In genomic region chr7:35215225-35215624, GRCm38 (mm10) we compare ENCODE assay signal across 7 mouse cellular contexts. TPM values are rescaled to one million over a fixed set of nuclear protein-coding genes. Genes with fewer than 3 reads are reported as not detected.
A peak's percentile ranks its signal among the peaks of the same experiment; 100 is the strongest.
DNase-seq lines count a peak whose midpoint lies in the region; ATAC-seq and TF ChIP-seq lines count a peak whose summit lies in the region.

TSS of gene Lrp3 (minus strand) at chr7:35215498.

- H3K27me3 ChIP-seq in embryonic facial prominence, embryonic 10.5 days (replicated peaks; ENCODE audit: low read depth, poor library complexity, severe bottlenecking), result peaks cover 13% of the 10 kb centered on the region
- no peaks in the 10 kb centered on the region for H3K27me3 ChIP-seq in heart, adult 2 months (ENCODE audit: control insufficient read depth, insufficient read depth, low read length)
- H3K27me3 ChIP-seq in limb, embryonic 13.5 days, result peaks cover 8% of the 10 kb centered on the region; the same call in 1 of the 2 replicates
- no peaks in the 10 kb centered on the region for H3K27me3 ChIP-seq in midbrain, embryonic 16.5 days (ENCODE audit: control insufficient read depth, insufficient read depth, low read depth, low read length)
- no peaks in the 10 kb centered on the region for H3K27me3 ChIP-seq in testis, adult 2 months (ENCODE audit: control insufficient read depth, insufficient read depth, low read length)

- ATAC-seq in limb, embryonic 13.5 days (ENCODE audit: low FRiP score, low read depth), result peak; percentile 92
- ATAC-seq in midbrain, embryonic 16.5 days, result peak; percentile 91

- no peak for TF ChIP-seq CTCF in heart, adult 2 months (IDR thresholded peaks at IDR 0.05)
- no peak for TF ChIP-seq CTCF in testis, adult 2 months (IDR thresholded peaks at IDR 0.05; ENCODE audit: control insufficient read depth, insufficient read depth, insufficient replicate concordance, low read depth, low read length)

- H3K79me2 ChIP-seq in heart, adult 2 months (replicated peaks; ENCODE audit: control insufficient read depth, insufficient read depth, low read length), result no peaks in the 10 kb centered on the region

- WGBS in embryonic facial prominence, embryonic 10.5 days, result 1% methylated on average over 53 of the region's 53 CpGs
- under 1% methylated on average over 50 of the region's 53 CpGs for WGBS in heart, adult 2 months
- WGBS in limb, embryonic 13.5 days, result under 1% methylated on average over 43 of the region's 53 CpGs
- under 1% methylated on average over 49 of the region's 53 CpGs for WGBS in midbrain, embryonic 16.5 days

- peaks cover 30% of the 10 kb centered on the region for H3K4me1 ChIP-seq in embryonic facial prominence, embryonic 10.5 days
- H3K4me1 ChIP-seq in heart, adult 2 months (ENCODE audit: control insufficient read depth, insufficient read depth, low read length), result no peaks in the 10 kb centered on the region
- H3K4me1 ChIP-seq in limb, embryonic 13.5 days, result peaks cover 15% of the 10 kb centered on the region
- peaks cover 12% of the 10 kb centered on the region for H3K4me1 ChIP-seq in midbrain, embryonic 16.5 days (ENCODE audit: control insufficient read depth, insufficient read depth, low read length)
- peaks cover 8% of the 10 kb centered on the region for H3K4me1 ChIP-seq in testis, adult 2 months (ENCODE audit: control insufficient read depth, insufficient read depth, low read length)

- no peak for TF ChIP-seq EP300 in heart, adult 2 months (IDR thresholded peaks at IDR 0.05; ENCODE audit: insufficient read depth, low read depth, low read length)

- H3K36me3 ChIP-seq in embryonic facial prominence, embryonic 10.5 days (replicated peaks), result peaks cover 31% of the 10 kb centered on the region
- no peaks in the 10 kb centered on the region for H3K36me3 ChIP-seq in heart, adult 2 months (ENCODE audit: control insufficient read depth, insufficient read depth, low read length)
- H3K36me3 ChIP-seq in limb, embryonic 13.5 days, result peaks cover 22% of the 10 kb centered on the region
- peaks cover 9% of the 10 kb centered on the region for H3K36me3 ChIP-seq in midbrain, embryonic 16.5 days (ENCODE audit: control insufficient read depth, insufficient read depth, low read length)
- no peaks in the 10 kb centered on the region for H3K36me3 ChIP-seq in testis, adult 2 months (ENCODE audit: control insufficient read depth, insufficient read depth, low read length)

- peak within 1 kb of the TSS; percentile 85 for H3K4me2 ChIP-seq in limb, embryonic 13.5 days (replicated peaks)
- peak within 1 kb of the TSS; percentile 64 for H3K4me2 ChIP-seq in midbrain, embryonic 16.5 days (ENCODE audit: low read length)

- intact Hi-C loops in heart, adult 2 months (cut with DNase I), result no loop called here

- no peak for TF ChIP-seq POLR2A in heart, adult 2 months (IDR thresholded peaks at IDR 0.05; ENCODE audit: insufficient read depth, low read depth, low read length)
- TF ChIP-seq POLR2A in testis, adult 2 months (IDR thresholded peaks at IDR 0.05; ENCODE audit: control insufficient read depth, low read depth, low read length), result no peak

- DNase-seq in brain, adult 2 months (ENCODE audit: low read depth, low spot score), result peak; percentile 86
- DNase-seq in embryonic facial prominence, embryonic 10.5 days (ENCODE audit: low spot score), result peak; percentile 89
- DNase-seq in heart, adult 2 months, result peak; percentile 81 to 84
- DNase-seq in kidney, adult 8-10 months, result peak; percentile 87 to 92

- H3K9ac ChIP-seq in heart, adult 2 months (ENCODE audit: low read depth, low read length), result peak within 1 kb of the TSS; percentile 74
- peak within 1 kb of the TSS; percentile 81 for H3K9ac ChIP-seq in limb, embryonic 13.5 days
- H3K9ac ChIP-seq in midbrain, embryonic 16.5 days (ENCODE audit: low read depth, low read length), result peak within 1 kb of the TSS; percentile 93

- peak within 1 kb of the TSS; percentile 88 for H3K4me3 ChIP-seq in embryonic facial prominence, embryonic 10.5 days
- H3K4me3 ChIP-seq in heart, adult 2 months, result peak within 1 kb of the TSS; percentile 48
- H3K4me3 ChIP-seq in limb, embryonic 13.5 days, result peak within 1 kb of the TSS; percentile 74
- H3K4me3 ChIP-seq in midbrain, embryonic 16.5 days (ENCODE audit: low read depth, low read length), result peak within 1 kb of the TSS; percentile 77
- H3K4me3 ChIP-seq in testis, adult 2 months (ENCODE audit: control insufficient read depth, low read depth, low read length), result peak within 1 kb of the TSS; percentile 66

- no peaks in the 10 kb centered on the region for H3K9me3 ChIP-seq in embryonic facial prominence, embryonic 10.5 days
- no peaks in the 10 kb centered on the region for H3K9me3 ChIP-seq in limb, embryonic 13.5 days
- H3K9me3 ChIP-seq in midbrain, embryonic 16.5 days (replicated peaks; ENCODE audit: control insufficient read depth, low read length, poor library complexity, severe bottlenecking), result no peaks in the 10 kb centered on the region

- H3K27ac ChIP-seq in embryonic facial prominence, embryonic 10.5 days (replicated peaks), result peak within 1 kb of the TSS; percentile 93
- H3K27ac ChIP-seq in heart, adult 2 months, result no peak within 1 kb of the TSS
- H3K27ac ChIP-seq in limb, embryonic 13.5 days, result peak within 1 kb of the TSS; percentile 39; the same call in 1 of the 2 replicates
- peak within 1 kb of the TSS; percentile 88 for H3K27ac ChIP-seq in midbrain, embryonic 16.5 days (ENCODE audit: low read length)
- H3K27ac ChIP-seq in testis, adult 2 months (ENCODE audit: control insufficient read depth, insufficient read depth, low read depth, low read length), result no peak within 1 kb of the TSS

RNA-seq across cellular contexts. Expression of gene Lrp3, which starts in this region (rescaled TPM):
- polyA plus RNA-seq in embryonic facial prominence, embryonic 10.5 days (2016; fragmentation: Nextera tagmentation; extraction: Ambion mirVana), result 10.5 and 10.6 TPM in 2 replicates
- 1 to 10 TPM; 6.7 to 7.4 TPM for total RNA-seq in heart, adult 2 months (2021)
- 9.4 and 10.7 TPM in 2 replicates for polyA plus RNA-seq in heart, adult 2 months (2012; rRNA removed)
- 8.9 and 9.6 TPM in 2 replicates for polyA plus RNA-seq in limb, embryonic 13.5 days (2015; fragmentation: Nextera tagmentation; extraction: Ambion mirVana)
- 23.9 and 25.6 TPM in 2 replicates for polyA plus RNA-seq in midbrain, embryonic 16.5 days (2015; fragmentation: Nextera tagmentation; extraction: Ambion mirVana)
- polyA plus RNA-seq in testis, adult 2 months (2012; rRNA removed), result 0.67 and 0.70 TPM in 2 replicates

Comparison
In these comparisons a context has a peak if more than half of its experiments do, and no peak if none do; other contexts are left out.
1. H3K27ac ChIP-seq: peak in embryonic facial prominence, embryonic 10.5 days (single experiment), limb, embryonic 13.5 days (single experiment) and midbrain, embryonic 16.5 days (single experiment); none in heart, adult 2 months (single experiment) and testis, adult 2 months (single experiment).
2. Peak in every context shown above with its lines, with median percentiles within 50 percentile points of each other: DNase-seq, H3K4me3 ChIP-seq and H3K9ac ChIP-seq.